Mouse (Mus musculus) retina, embryonic 14.5 days (tissue): Measurements from ENCODE around the gene Ankef1.

Source experiments
- DNase-seq: peaks from one replicate; pipeline ENCODE4 v3.0.0-alpha.2; 2015; ENCODE audit warnings: low spot score

The Ankef1 gene

GRCm38 (mm10) chr2:136600651-136601170 lies 99.0 kb downstream of the Ankef1 start:
- no peak for DNase-seq

GRCm38 (mm10) chr2:136601206-136601605 lies 99.5 kb downstream of the Ankef1 start:
- no peak for DNase-seq
